Mouse (Mus musculus): Measurements from ENCODE around the gene Med9.

Med9 gene

DNA sequence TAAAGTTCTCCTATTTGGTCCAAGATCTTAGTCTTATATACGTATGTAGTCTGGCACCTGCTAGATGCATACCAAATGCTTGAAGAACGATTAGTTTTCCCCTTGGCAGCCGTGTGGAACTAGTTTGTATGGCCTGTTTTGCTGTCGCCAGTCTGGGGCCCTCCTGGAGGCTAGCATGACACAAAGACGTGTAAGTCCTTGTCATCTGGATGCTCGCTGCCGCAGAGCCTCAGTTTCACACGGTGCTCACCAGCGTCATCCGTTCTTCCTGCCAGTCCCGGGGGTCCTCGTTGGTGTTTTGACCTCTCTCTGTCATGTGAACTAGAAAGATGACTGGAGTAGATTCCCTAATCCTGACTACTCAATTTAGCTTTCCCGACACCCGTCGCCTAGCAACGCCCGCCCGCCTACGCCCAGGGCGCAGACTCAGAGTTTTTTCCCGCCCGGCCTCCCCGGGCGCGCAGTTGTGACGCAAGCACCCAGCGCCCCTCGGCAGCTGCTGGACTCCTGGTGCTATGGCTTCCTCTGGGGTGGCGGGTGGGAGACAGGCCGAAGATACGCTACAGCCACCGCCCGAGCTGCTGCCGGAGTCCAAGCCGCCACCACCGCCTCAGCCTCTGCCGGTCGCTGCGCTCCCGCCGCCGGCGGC is at the start of gene Med9:
Gene Med9, plus strand, starts transcription at position 455 of the 649 bp plus-strand sequence.
- DNase-seq (ENCODE audit: low spot score in 2 of 2): peak; percentile 81 to 89

DNA sequence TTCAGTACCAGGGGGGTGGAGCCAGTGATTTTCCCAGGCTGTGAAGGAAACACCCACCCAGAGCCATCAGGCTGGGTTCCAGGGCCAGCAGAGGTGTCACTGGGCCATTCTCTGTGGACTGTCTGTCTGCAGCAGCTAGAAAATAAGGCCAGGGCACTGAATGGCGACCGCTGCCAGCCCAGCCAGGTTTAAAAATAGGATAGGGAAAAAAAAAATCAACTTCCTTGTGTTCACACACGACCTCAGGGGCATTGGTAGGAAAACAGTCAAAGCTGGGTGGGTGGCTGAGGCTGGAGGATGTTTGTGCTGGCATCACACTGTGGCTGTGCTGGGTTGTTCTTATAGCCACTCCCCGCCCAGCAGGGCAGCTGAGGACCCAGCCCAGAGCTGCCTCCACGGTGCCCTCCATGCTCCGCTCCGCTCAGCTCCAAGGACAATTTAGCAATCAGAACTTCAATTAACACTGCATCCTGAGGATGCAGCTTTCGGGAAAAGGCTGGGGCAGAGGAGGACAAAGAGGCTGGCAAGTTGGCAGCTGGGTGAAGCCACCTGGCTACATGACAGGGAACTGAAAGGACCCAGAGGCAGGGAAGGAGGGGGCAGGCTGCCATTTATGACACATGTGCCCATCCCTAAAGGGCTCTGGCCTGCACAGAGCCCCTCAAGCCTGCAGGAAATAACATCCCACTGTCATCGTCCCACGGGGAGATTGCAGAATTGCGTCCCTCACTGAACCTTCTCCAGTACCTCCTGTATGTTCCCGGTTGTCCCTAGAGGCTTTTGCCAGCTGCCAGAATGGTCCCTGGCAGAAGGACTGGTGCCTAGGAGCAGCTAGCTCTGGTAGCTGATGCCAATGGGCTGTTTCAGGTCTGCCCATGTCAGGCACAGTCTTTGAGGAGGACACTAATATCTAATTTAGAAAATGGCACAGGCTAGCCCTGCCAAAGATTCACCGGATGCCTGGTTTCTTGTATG is 48.0 kb upstream of the Med9 start:
- DNase-seq (ENCODE audit: low spot score in 2 of 2): no peak

DNA sequence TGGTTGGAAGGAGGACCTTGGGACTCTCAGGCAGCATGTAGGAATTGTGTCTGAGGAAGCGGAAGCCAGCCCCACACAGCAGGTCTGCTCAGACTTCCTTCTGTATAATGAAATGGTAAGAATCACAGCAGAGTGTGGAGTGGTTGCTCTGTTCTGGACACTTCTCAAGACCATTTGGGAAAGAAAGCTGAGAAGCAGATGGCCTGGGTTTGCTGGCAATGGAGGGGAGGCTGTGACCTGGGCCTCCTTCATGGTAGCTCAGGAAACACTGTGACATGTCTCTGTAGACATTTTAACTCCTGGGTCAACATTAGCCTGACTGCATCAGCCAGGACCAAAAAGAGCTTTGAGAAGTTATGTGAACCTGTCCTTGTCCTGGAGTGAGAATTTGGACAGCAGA is 47.0 kb upstream of the Med9 start:
- no peak for DNase-seq (ENCODE audit: low spot score in 2 of 2)

DNA sequence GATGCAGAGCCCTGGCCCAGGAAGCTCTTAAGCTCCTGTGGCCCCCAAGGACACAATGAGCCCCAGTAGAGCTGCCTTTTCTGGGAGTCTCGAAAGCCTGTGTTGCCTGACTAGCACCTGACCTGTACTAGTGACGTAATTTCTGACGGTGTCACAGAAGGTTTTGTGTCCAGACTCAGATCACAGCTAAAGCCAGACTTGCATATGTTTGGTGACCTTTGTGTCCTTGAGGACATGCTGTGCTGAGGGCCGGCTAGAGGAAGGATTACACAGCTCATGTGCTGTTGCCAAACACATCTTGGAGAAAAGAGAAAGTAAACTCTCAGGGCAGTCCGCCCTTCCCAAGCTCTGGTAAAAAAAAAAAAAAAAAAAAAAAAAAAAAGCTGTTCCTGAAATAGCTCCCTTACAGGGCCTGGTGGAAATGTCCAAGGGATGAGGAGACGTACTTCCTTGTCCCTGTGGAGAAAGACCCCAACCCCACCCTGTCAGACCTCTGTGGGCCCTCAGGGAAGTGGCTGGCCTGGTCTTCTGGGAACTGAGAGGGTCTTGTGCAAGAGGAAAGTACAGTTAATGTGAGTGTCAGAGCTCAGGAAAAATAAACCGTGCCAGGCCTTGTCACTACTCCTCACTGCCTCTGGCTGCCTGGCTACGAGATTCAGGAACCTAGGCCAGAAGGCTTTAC is 45.8 kb upstream of the Med9 start:
- no peak for DNase-seq (ENCODE audit: low spot score in 2 of 2)

DNA sequence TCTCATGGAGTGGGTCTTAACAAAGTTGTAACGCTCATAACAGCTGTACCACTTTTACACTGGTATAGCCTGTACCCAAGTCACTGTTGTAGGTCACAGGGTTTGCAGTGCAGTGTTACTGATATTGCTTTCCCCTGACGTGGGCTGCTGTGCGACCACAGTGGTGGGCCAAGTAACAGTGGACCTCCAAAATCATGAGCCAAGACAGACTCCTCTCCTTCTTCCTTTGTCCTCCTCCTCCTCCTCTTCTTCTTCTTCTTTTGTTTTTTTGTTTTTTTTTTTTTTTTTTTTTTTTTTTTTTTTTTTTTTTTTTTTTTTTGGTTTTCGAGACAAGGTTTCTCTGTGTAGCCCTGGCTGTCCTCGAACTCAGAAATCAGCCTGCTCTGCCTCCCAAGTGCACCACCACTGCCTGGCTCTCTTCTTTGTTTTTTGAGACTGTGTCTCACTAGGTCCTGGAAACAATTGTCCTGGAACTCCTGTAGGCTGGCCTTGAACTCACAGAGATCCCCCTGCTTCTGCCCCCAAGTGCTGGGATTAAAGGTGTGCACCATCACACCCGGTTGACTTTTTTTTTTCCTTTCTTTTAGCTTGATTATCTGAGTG is 41.4 kb upstream of the Med9 start:
- no peak for DNase-seq (ENCODE audit: low spot score in 2 of 2)

DNA sequence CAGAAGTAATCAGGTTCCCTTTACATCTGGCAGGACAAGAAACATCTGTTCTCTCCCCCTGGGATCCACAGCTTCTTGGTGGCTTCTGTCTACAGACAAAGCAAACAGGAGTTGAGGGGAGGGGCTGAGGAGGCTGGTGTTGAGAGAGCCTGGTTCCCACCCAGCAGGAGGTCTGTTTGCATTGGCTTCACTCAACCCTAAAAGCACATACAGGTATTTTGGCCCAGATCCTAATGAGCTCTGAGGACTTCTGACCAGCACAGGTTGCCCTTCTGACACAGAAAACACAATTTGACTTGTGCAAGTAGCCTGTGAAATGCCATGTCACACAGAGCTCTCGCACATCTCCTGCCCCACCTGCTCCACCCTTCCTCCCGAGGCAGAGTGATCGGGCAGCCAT is 39.6 kb upstream of the Med9 start:
- no peak for DNase-seq (ENCODE audit: low spot score in 2 of 2)

- DNase-seq (ENCODE audit: low spot score in 2 of 2): no peak
Measured at GRCm38 (mm10) chr11:59910586-59910985, 37.4 kb upstream of the Med9 start.

GRCm38 (mm10) chr11:59911523-59911922 is 36.5 kb upstream of the Med9 start:
- DNase-seq (ENCODE audit: low spot score in 2 of 2): no peak

GRCm38 (mm10) chr11:59913702-59914101 is 34.3 kb upstream of the Med9 start:
- no peak for DNase-seq (ENCODE audit: low spot score in 2 of 2)

DNA sequence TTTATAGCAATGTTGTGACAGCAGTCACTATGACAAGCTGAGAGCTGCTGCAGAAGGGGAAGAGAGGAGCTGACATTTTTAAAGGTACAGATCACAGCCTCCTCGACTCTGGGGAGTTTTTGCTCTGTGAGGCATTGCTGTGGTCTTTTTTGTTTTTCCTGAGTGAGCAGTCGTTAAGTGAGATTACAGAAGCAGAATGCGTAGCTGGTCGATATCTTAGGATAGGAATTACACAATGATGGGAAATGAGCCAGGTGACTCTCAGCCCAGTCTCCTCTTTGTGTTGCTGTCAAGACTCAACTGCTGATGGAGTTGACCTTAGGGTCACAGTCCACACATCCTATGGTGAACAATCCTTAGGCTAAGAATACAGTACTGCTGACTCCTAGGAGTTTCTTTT is 30.0 kb upstream of the Med9 start:
- DNase-seq (ENCODE audit: low spot score in 2 of 2): no peak

DNA sequence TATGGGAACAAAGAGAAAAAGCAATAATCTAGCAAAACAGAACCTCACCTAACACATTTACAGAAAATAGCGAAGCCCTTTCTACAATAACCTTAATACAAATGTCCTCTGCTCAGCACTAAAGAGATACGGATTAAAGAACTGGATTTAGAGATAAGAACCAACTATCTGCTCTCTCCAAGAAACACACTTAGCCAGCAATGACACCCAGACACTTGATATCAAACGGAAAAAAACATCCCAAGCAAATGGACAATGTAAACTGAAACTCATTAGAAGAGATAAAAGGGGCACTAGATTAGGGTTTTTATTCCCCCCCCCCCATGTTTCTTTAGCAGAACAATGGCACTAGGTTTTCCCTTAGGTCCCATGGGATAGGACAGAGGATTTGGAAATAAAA is 28.6 kb upstream of the Med9 start:
- no peak for DNase-seq (ENCODE audit: low spot score in 2 of 2)

DNA sequence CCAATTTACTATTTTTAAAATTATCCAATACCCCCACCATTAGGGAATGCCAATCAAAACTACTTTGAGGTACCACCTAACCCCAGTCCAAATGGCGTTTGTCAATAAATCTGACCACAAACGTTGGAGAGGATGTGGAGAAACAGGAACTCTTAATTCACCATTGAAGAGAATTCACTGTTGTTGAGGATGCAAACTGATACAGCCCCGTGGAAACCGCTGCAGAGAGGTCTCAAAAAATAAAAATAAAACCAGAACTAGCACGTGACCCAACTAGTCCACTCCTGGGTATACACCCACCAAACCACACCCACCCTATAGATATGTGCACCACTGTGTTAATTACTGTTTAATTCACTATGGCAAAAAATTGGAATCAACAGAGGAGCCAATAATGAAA is 27.7 kb upstream of the Med9 start:
- no peak for DNase-seq (ENCODE audit: low spot score in 2 of 2)

DNA sequence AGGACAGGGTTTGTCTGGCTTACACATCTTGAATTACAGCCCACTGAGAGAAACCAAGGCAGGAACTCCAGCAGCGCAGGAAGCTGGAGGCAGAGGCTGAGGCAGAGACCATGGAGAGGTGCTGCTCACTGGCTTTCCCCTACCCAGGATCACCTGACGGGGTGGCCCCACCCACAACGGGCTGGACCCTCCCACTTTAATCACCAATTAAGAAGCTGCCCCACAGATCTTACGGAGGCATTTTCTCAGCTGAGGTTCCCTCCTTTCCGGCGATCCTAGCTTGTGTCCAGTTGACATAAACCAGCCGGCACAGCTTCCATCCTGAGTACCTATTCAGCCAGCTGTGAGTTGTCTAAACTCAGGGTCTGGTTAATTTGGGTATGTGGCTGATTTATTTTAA is 26.7 kb upstream of the Med9 start:
- DNase-seq (ENCODE audit: low spot score in 2 of 2): no peak

DNA sequence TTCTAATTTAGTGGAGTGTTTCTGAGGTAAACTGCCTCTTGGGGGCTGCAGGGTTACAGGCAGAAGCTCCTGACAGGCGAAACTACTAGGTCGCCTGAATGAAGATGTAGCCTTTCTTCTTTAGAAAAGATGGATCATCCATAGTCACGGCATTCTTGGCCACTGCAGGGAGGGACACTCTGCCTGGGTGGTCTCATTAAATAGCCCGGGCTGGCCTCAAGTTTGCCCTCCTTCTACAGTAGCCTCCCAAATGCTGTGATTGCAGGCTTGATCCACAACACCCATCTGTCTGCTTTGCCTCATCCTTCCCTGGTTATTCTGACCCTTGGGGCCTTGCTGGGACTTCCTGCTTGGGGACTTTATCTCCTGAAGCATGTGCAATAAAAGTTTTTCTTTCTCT is 18.0 kb upstream of the Med9 start:
- DNase-seq (ENCODE audit: low spot score in 2 of 2): no peak

GRCm38 (mm10) chr11:59932560-59933337 is 15.3 kb upstream of the Med9 start:
- peak in 1 of 2 experiments; percentile 18 for DNase-seq (ENCODE audit: low spot score in 2 of 2)

DNA sequence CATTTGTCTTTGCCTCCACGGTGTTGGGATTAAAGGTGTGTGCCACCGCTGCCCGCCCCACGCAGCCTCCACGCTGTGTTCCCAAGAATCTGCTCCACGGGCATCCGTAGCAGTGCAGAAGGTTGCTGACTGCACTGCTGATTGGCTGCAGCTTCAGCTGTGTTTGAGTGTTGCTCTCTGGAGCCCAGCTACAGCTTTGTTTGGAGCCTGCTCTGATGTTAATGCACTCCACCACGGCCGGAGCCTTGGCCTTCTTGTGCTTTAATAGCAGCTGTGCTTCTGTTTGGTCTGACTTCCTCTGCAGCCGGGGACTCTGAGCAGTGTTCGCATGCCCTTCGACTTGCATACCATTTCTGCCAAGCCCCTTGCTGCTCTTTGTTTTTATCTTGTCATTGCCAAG is 14.1 kb upstream of the Med9 start:
- no peak for DNase-seq (ENCODE audit: low spot score in 2 of 2)

GRCm38 (mm10) chr11:59937023-59937422 is 11.0 kb upstream of the Med9 start:
- no peak for DNase-seq (ENCODE audit: low spot score in 2 of 2)

GRCm38 (mm10) chr11:59937615-59938014 is 10.4 kb upstream of the Med9 start:
- DNase-seq (ENCODE audit: low spot score in 2 of 2): no peak

- no peak for DNase-seq (ENCODE audit: low spot score in 2 of 2)
Measured at GRCm38 (mm10) chr11:59939821-59940220, 8.2 kb upstream of the Med9 start.

DNA sequence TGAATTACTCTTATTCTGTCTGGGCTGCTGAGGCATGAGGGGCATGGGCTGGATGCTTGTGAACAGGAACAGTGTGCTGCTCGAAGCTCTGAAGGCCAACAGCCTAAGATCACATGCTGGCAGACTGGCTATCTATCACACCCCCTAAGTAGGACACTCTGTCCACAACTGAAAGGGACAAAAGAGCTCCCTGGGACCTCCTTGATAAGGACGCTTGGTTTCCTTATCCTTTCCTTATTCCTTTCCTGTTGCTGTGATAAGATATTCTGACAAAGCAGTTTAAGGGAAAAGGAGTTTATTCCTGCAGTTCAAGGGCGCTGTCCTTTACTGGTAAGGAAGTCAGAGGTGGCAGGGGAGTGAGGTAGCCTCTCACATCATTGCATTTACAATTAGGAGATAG is 7.4 kb upstream of the Med9 start:
- DNase-seq (ENCODE audit: low spot score in 2 of 2): no peak

DNA sequence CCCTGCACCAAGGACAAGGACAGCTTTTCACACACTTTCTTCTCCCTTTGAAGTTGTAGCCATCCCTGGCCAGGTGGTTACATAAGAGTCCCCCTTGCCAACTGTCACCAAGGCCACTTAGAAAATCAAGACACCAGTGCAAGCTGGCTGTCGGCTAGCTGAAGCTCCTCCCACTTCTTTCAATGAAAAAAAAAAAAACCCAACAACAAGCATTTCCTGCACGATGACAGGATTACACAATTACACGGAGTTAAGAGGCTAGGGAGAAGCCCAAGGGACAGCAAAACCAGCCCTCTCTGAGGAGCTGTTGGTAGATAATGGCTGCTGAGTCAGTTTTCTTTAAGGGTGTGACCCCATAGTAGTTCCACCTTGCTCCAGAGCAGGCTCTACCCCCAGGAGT is 6.6 kb upstream of the Med9 start:
- DNase-seq (ENCODE audit: low spot score in 2 of 2): no peak
